Mouse (Mus musculus): ENCODE data around the gene Sept5.

The Sept5 gene

GRCm38 (mm10) chr16:18583673-18584357 lies 45.9 kb downstream of the Sept5 start:
- ATAC-seq (ENCODE audit: low TSS enrichment), result no peak

GRCm38 (mm10) chr16:18583169-18583568 lies 46.6 kb downstream of the Sept5 start:
- no peak for ATAC-seq (ENCODE audit: low TSS enrichment)

GRCm38 (mm10) chr16:18582426-18583148 lies 47.2 kb downstream of the Sept5 start:
- ATAC-seq (ENCODE audit: low TSS enrichment), result no peak

- no peak; the same call in 1 of the 2 replicates for ATAC-seq (ENCODE audit: low TSS enrichment)
Observed at GRCm38 (mm10) chr16:18581623-18582205, 48.0 kb downstream of the Sept5 start.

GRCm38 (mm10) chr16:18581050-18581622 lies 48.6 kb downstream of the Sept5 start:
- no peak for ATAC-seq (ENCODE audit: low TSS enrichment)

GRCm38 (mm10) chr16:18580389-18580788 lies 49.4 kb downstream of the Sept5 start:
- no peak for ATAC-seq (ENCODE audit: low TSS enrichment)

GRCm38 (mm10) chr16:18577599-18578160 lies 52.1 kb downstream of the Sept5 start:
- no peak for ATAC-seq (ENCODE audit: low TSS enrichment)

GRCm38 (mm10) chr16:18577071-18577470 lies 52.7 kb downstream of the Sept5 start:
- ATAC-seq (ENCODE audit: low TSS enrichment), result no peak

GRCm38 (mm10) chr16:18574196-18574595 lies 55.6 kb downstream of the Sept5 start:
- ATAC-seq (ENCODE audit: low TSS enrichment), result no peak
